8 mouse cellular contexts compared by ENCODE assay signal in genomic region chr3:138645320-138645719, GRCm38 (mm10).
DNase-seq lines count a peak whose midpoint lies in the region; ATAC-seq and TF ChIP-seq lines count a peak whose summit lies in the region.

No protein-coding gene starts in this region.

- H3K4me3 ChIP-seq in kidney, postnatal 0 days (replicated peaks; ENCODE audit: low read depth, low read length) = no peak overlapping the region
- H3K4me3 ChIP-seq in limb, embryonic 15.5 days = no peak overlapping the region
- no peak overlapping the region for H3K4me3 ChIP-seq in neural tube, embryonic 15.5 days (replicated peaks)

- H3K9me3 ChIP-seq in kidney, postnatal 0 days (replicated peaks; ENCODE audit: low read length) = no peaks in the 10 kb centered on the region
- H3K9me3 ChIP-seq in limb, embryonic 15.5 days = no peaks in the 10 kb centered on the region
- H3K9me3 ChIP-seq in neural tube, embryonic 15.5 days (replicated peaks) = no peaks in the 10 kb centered on the region

- H3K27ac ChIP-seq in kidney, postnatal 0 days = no peak overlapping the region
- H3K27ac ChIP-seq in limb, embryonic 15.5 days = peak overlapping the region; percentile 57
- H3K27ac ChIP-seq in neural tube, embryonic 15.5 days (replicated peaks) = peak overlapping the region; percentile 56; the same call in 1 of the 2 replicates

- ATAC-seq in kidney, postnatal 0 days (replicated peaks; ENCODE audit: low FRiP score, low read depth) = no peak
- no peak for ATAC-seq in limb, embryonic 15.5 days (ENCODE audit: insufficient number of reproducible peaks, low FRiP score, low TSS enrichment, low read depth)
- ATAC-seq in neural tube, embryonic 15.5 days (ENCODE audit: low FRiP score) = no peak
- no peak for ATAC-seq in inflammation-experienced regulatory T-cells, adult 6 months

- no peaks in the 10 kb centered on the region for H3K27me3 ChIP-seq in kidney, postnatal 0 days (ENCODE audit: insufficient read depth, low read length)
- no peaks in the 10 kb centered on the region for H3K27me3 ChIP-seq in limb, embryonic 15.5 days
- H3K27me3 ChIP-seq in neural tube, embryonic 15.5 days (replicated peaks) = no peaks in the 10 kb centered on the region

- TF ChIP-seq CTCF in kidney, postnatal 0 days (IDR thresholded peaks at IDR 0.05; ENCODE audit: low read depth) = peak; percentile 27; the same call in 1 of the 2 replicates

- H3K36me3 ChIP-seq in kidney, postnatal 0 days (ENCODE audit: insufficient read depth, low read length) = no peaks in the 10 kb centered on the region
- no peaks in the 10 kb centered on the region for H3K36me3 ChIP-seq in limb, embryonic 15.5 days
- no peaks in the 10 kb centered on the region for H3K36me3 ChIP-seq in neural tube, embryonic 15.5 days

- no peak overlapping the region for H3K9ac ChIP-seq in kidney, postnatal 0 days (ENCODE audit: low read depth, low read length)
- no peak overlapping the region for H3K9ac ChIP-seq in limb, embryonic 15.5 days
- no peak overlapping the region for H3K9ac ChIP-seq in neural tube, embryonic 15.5 days (replicated peaks)

- H3K4me1 ChIP-seq in kidney, postnatal 0 days (replicated peaks; ENCODE audit: insufficient read depth, low read length) = peaks cover 8% of the 10 kb centered on the region; the same call in 1 of the 2 replicates
- H3K4me1 ChIP-seq in limb, embryonic 15.5 days = peaks cover 19% of the 10 kb centered on the region
- peaks cover 24% of the 10 kb centered on the region for H3K4me1 ChIP-seq in neural tube, embryonic 15.5 days

- peak; percentile 28 for DNase-seq in ovary, adult 18-20 months (ENCODE audit: low spot score)
- DNase-seq in ovary, postnatal 10 days (ENCODE audit: low spot score) = no peak
- DNase-seq in cerebellum, postnatal 36 days = peak; percentile 12 to 33
- DNase-seq in gastrocnemius, postnatal 25 days = peak; percentile 16
- DNase-seq in kidney, postnatal 0 days (ENCODE audit: low spot score) = peak; percentile 65

- WGBS in kidney, postnatal 0 days = 15% methylated on average over 3 of the region's 3 CpGs
- 16% methylated on average over 3 of the region's 3 CpGs for WGBS in limb, embryonic 15.5 days
- 18% methylated on average over 3 of the region's 3 CpGs for WGBS in neural tube, embryonic 15.5 days

- H3K4me2 ChIP-seq in kidney, postnatal 0 days (ENCODE audit: low read length) = no peak overlapping the region
- H3K4me2 ChIP-seq in limb, embryonic 15.5 days = no peak overlapping the region
- H3K4me2 ChIP-seq in neural tube, embryonic 15.5 days = 0 out of 2 replicates have a peak overlapping the region, but pooled peaks have one; percentile 53
